Mouse (Mus musculus) frontal cortex, postnatal 14 days (tissue): ENCODE results near the gene St3gal3.

Source experiments
- DNase-seq, 2 experiments: peaks; one replicate each; pipeline ENCODE4 v3.0.0; 2022; ENCODE audit warnings: low spot score in 2 of 2

St3gal3 gene

DNA sequence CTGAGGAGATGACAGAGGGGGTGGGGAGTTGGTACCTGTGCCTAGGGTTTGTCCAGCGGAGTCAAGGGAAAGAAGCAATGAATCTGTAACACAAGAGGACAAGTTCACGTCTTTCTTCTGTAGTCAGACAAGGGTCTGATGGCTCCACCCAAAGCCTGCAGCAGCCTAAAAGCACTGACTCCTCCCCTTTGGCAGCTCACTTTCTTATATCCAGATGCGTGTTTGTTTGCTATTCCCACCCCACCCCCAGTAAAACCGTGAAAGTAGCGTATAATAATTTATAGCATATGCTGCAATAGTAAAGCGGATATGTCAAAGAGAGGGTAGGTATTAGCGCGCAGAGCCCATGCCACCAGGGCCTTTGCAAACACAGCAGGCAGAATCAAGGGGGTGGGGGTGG, 80.1 kb downstream of the St3gal3 start:
- no peak for DNase-seq

DNA sequence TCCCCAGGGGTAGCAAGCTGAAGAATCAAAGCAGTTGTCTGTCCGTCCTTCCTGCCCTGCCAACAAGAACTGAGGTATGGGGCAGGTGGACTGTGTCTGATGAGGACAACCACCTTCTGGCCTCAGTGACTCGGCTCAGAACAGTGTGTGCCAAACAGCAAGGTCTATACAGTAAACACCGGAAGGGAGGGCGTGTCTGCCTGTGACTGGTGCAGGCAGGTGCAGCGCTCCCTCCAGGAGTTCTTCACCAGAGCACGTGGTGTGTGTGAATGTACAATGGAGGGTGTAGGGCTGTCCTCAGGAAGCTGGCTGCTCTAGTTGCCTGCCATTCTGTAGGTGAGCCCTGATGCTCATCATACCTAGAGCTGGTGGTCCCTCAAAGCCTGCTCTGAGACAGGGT, 80.8 kb downstream of the St3gal3 start:
- DNase-seq, result no peak

DNA sequence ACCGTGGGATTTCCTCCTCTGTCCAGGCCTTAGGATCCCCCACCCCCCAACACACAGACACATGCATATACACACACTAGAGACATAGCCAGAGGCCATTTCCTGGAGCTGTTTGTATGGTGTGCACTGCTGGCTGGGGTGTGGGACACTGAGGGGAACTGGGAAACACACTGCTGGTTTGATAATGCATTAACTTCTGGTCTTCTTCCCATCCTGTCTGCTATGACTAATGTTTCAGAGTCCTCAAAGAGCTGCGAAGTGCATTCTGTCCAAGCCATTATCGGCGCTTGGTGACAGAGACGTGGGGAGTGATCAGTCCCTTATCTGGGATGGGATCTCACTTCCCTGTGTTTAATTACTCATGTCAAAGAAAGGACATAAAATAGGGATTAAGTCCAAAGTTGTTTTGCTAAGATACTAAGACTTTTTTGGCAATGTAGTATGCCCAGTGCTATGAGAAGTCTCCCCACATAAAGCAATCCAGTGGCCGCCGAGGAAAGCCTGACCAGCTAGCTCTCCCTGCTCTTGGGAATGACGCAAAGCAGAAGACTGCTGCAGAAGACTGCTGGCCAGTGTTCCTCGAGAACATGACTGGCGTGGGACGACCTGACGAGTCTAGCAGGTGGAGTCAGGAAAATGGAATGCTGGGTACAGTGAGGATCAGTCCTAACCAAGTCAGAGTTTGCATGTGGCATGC, 85.0 kb downstream of the St3gal3 start:
- no peak for DNase-seq

DNA sequence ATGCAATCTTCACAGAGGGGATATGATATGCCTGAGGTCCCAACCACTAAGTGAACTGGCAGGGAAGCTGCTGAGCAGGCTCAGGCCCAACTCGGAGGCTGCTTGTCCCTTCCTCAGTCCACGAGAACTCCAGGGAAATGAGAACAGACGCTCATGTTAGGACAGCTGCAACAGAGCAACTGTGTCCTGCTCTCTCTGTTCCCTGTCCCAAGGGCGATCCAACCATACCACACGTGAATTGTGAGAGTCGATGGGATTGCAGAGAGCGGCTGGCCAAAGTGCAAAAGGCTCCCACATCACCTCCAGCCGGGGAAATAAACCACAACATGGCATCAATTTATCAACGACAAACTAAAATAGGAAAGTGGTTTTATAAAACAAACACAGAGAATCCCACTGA, 90.2 kb downstream of the St3gal3 start:
- DNase-seq, result no peak

DNA sequence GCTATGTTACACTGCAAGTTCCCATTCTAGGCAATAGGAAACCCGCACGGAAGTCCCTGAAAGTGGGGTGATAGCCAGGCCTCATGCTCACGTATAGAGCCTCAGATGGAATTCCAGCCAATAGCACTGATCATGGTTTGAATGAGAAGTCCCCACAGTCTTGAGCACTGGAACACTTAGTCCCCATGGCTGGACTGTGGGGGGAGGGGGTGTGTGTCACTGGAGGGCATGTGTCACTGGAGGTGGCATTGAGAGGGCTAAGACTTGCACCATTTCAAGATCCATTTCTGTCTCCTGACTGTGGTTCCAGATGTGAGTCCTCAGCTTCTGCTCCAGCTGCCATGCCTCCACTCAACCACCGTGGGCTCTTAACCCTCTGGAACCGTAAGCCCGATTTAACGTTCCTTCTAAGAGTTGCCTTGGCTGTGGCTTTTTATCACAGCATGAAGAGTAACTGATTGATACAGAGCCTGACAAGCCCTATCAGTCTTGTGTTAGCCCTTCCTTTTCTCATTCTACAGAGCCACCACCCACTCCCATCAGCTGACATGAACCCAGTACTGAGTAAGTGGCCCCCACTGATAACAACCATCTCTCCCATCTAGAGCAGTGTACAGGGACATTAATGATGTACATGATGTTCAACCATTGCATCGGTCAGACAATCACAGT, 91.2 kb downstream of the St3gal3 start:
- no peak for DNase-seq

- no peak for DNase-seq
Measured at GRCm38 (mm10) chr4:118042671-118043320, 91.9 kb downstream of the St3gal3 start.

DNA sequence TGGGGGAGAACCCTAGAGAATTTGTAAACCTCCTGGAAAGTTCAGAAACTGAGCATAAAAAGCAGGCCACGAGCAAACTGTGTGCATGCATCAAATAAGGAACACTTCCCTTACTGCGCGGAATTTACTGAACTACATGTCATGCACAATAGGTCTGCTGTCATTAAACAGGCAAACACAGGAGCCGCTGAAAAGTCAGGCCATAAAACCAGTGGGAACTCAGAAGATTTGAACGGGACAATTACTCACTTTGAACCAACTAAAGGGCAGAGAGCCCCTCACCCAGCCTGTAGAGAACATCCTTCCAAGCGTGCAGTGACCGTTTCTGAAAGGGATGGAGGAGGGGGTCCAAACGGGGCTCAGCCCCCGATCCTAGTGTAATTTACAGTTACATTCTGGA, 93.6 kb downstream of the St3gal3 start:
- DNase-seq, result no peak

GRCm38 (mm10) chr4:118040650-118041049, 94.1 kb downstream of the St3gal3 start:
- no peak for DNase-seq

DNA sequence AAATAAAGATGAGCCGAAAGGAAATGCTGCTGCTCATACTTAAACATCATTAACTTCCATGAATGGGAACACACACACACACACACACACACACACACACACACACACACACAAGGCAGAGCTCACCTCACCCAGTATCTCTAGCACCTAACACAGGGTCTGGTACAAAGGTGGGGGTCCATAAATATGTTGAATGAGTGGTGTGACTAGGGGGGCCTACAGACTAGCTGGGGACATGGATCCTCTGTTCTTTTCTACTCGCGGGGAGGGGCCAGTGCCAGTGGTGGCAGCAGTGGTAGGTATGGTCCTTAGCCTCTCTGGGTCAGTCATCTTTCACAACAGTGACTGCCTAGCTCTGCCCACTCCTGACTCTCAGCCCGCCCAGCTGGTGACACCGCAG, 94.8 kb downstream of the St3gal3 start:
- no peak for DNase-seq

DNA sequence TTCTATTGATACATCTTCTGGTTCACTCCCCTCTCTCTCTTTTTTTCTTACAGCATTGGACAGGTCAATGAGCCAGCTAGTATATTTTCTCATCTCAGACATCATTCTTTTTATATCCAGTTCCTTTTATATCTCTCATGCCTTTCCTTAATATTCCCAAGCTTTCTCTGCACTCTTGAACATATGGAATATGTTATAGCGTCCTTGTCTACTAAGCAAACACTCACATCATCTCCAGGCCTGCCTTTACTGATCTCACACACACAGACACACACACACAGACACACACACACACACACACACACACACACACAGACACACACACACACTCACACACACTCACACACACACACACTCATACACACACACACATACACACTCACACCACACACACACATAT, 96.7 kb downstream of the St3gal3 start:
- DNase-seq, result no peak

GRCm38 (mm10) chr4:118037406-118037805, 97.3 kb downstream of the St3gal3 start:
- no peak for DNase-seq

DNA sequence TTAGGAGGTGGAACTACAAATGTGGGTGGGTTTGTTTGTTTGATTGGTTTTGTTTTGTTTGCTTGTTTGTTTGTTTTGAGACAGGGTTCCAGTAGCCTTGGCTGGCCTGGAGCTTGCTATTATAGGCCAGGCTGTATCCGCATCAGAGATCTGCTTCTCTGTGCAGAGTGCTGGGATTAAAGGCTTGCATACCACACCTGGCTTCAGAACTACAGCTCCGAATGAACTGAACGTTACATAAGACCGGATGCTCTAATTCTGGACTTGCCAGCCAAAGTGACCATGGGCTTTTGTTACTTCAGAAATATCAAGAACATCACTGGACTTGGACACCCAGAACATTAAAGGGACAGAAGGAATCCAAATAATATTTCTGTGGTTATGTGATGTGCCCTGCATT, 98.2 kb downstream of the St3gal3 start:
- DNase-seq, result no peak

GRCm38 (mm10) chr4:118035090-118035489, 99.6 kb downstream of the St3gal3 start:
- DNase-seq, result no peak

GRCm38 (mm10) chr4:118033026-118033425, 101.7 kb downstream of the St3gal3 start:
- DNase-seq, result no peak

DNA sequence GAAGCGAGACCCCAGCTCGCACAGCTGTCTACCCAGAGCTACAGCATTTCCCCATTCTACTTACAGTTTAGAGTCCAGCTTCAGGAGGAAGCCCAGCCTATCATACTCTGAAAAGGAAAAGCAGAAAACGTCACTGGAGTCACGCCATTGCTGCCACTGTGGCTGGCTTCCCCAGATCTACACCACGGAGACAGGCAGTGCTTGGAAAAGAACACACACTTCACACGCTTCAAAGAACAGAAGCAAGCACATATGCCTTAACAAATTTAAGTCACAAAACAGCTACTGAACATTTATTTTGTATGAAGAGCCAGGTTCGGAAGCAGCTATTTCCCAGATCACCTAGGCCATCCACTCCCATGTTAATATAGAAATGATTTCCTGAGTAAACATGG, 102.9 kb downstream of the St3gal3 start:
- no peak for DNase-seq

GRCm38 (mm10) chr4:118031132-118031775, 103.5 kb downstream of the St3gal3 start:
- DNase-seq, result no peak

DNA sequence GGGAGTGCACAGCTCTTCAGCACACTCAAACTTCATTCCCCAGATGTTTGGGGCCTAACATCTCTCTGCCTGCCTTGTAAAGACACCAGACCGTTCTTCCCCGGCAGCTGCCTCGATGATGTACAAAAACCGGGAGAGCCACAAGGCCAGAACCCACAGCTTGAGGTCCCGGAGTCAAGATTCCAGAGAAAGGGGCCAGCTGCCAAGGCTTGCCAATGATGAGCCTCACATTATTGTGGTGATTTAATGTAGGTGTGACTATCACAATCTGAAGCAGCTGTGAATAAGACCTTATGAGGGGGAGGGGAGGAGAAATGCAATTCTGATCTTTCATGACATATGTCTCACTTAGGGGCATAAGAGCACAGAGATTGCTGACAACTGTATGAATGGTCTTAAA, 104.4 kb downstream of the St3gal3 start:
- no peak for DNase-seq

DNA sequence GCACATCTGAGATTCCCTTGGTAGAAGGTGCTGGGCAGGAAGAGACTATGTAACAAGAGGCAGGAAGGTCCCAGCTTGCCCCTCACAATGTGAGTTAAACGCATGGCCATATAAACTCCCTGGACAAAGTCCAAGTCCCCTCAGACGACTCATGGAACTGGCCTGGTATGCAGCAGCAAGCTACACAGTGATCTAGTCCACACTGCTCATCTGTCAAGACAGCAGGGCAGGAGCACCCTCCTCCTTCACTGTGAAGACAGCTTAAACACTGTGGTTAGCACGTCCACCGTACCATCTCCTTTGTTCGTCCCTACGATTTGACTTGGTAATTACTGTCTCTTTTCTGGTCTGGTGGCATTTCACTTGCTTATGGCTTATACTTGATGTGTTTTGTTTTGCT, 104.8 kb downstream of the St3gal3 start:
- no peak for DNase-seq

GRCm38 (mm10) chr4:118028994-118029393, 105.7 kb downstream of the St3gal3 start:
- DNase-seq, result no peak

DNA sequence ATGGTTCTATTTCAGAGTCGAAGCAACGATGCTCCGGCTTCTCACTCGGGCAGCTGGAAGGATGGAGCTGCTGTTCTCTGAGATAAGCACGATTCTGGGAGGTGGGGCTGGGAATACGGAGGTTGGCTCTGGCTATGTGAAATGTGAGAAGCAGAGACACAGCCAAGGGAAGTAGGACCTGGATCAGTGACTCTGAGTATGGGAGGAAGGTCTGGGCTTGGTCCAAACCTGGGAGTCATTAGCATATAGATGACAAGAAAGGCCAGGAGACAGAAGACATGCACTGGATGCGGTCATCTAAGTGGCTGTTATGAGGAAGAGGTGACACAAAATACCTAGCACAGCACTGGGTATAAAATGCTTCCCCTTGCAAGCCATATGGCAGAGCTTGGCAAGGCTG, 108.8 kb downstream of the St3gal3 start:
- DNase-seq, result no peak

DNA sequence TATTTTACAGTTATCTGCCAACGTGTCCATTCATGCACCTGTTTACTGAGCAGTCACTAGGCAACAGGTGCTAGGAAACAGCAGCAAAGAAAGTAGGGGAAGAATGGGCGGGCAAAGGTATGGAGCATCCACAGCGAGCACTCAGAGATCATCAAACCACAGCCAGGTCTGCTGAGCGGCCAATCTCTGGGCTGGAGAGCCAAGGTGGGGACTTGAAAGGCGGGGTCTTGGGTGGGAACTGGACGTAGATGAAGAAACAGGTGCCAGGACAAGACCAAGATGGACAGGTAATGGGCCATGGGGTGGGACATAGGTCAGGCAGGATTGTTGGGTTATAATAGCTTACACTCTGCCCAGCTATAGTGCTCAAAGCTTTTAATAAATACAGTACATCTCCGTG, 109.3 kb downstream of the St3gal3 start:
- no peak for DNase-seq

DNA sequence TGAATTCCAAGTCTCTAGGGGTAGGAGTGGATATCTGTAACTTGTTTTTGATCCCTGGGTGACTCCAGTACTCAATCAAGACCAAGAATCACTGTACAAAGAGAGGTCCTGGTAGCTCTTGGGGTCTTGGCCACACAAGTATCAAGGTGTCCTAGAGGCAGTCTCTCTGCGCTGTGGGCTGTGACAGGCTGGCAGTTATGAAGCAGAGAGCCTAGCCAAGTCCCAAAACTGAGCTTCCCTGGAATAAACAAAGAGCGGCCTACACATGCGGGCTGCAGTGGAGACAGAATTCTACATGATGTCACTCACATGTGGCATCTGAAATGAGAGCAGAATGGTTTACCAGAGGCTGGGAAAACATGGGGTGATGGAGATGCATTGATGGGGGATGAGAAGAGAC, 111.9 kb downstream of the St3gal3 start:
- DNase-seq, result no peak

GRCm38 (mm10) chr4:118022406-118022805, 112.3 kb downstream of the St3gal3 start:
- DNase-seq, result no peak
